Mouse (Mus musculus) small intestine, adult 2 months (tissue): ENCODE measurements at regions not wholly inside any gene's neighbourhood (a gene's known extent, or its start where the extent isn't known, plus 50 kb on each side); places are given as distances from the start of the nearest gene placed in this dataset.

ENCODE experiments used
- CTCF ChIP-seq: fragments of 200-500 bp; IDR thresholded peaks from 2 replicates; pipeline ENCODE4 v1.5.1; 2012; ENCODE audit warnings: low read depth, mild to moderate bottlenecking, control low read depth, inconsistent platforms, low read length, moderate library complexity, mixed read lengths; ENCODE audit not compliant: insufficient replicate concordance, insufficient read length; ENCODE audit errors: extremely low read depth
- POLR2A ChIP-seq: fragments of 200-500 bp; IDR thresholded peaks from 2 replicates; pipeline ENCODE4 v1.6.1; 2012; ENCODE audit warnings: low read depth, mild to moderate bottlenecking, control low read depth, inconsistent platforms, low read length, moderate library complexity

- TF ChIP-seq CTCF (no peak), POLR2A (no peak)
Observed at GRCm38 (mm10) chr4:81926662-81927141, 484.1 kb upstream of the Mpdz start.
